Mouse (Mus musculus): ENCODE measurements around the gene Llgl2.

Llgl2 gene

GRCm38 (mm10) chr11:115881002-115881401 lies 57.2 kb downstream of the Llgl2 start:
- DNase-seq, result no peak

- no peak for DNase-seq
Measured at GRCm38 (mm10) chr11:115883251-115883650, 59.4 kb downstream of the Llgl2 start.

- DNase-seq, result no peak
Measured at GRCm38 (mm10) chr11:115884361-115884760, 60.5 kb downstream of the Llgl2 start.

GRCm38 (mm10) chr11:115885281-115885680 lies 61.4 kb downstream of the Llgl2 start:
- DNase-seq, result no peak

- no peak for DNase-seq
Measured at GRCm38 (mm10) chr11:115886446-115886845, 62.6 kb downstream of the Llgl2 start.

- no peak for DNase-seq
Measured at GRCm38 (mm10) chr11:115888020-115888419, 64.2 kb downstream of the Llgl2 start.

GRCm38 (mm10) chr11:115889159-115889558 lies 65.3 kb downstream of the Llgl2 start:
- no peak for DNase-seq

GRCm38 (mm10) chr11:115892213-115892612 lies 68.4 kb downstream of the Llgl2 start:
- no peak for DNase-seq

- DNase-seq, result no peak
Measured at GRCm38 (mm10) chr11:115893071-115893470, 69.2 kb downstream of the Llgl2 start.

- DNase-seq, result peak; percentile 36
Measured at GRCm38 (mm10) chr11:115894755-115895520, 71.1 kb downstream of the Llgl2 start.

GRCm38 (mm10) chr11:115898446-115898845 lies 74.6 kb downstream of the Llgl2 start:
- DNase-seq, result no peak

GRCm38 (mm10) chr11:115898886-115899285 lies 75.0 kb downstream of the Llgl2 start:
- peak; percentile 51 for DNase-seq

GRCm38 (mm10) chr11:115899486-115900266 lies 75.8 kb downstream of the Llgl2 start, which contains the start of gene Smim5:
Smim5 (plus strand) TSS chr11:115899966.
- peak; percentile 80 for DNase-seq

- DNase-seq, result no peak
Measured at GRCm38 (mm10) chr11:115900561-115901337, 76.9 kb downstream of the Llgl2 start.

- DNase-seq, result no peak
Measured at GRCm38 (mm10) chr11:115901338-115902161, 77.7 kb downstream of the Llgl2 start.

GRCm38 (mm10) chr11:115902177-115902576 lies 78.3 kb downstream of the Llgl2 start:
- DNase-seq, result no peak

- peak; percentile 80 for DNase-seq
Measured at GRCm38 (mm10) chr11:115902831-115903230, 79.0 kb downstream of the Llgl2 start.

- DNase-seq, result peak; percentile 73
Measured at GRCm38 (mm10) chr11:115903384-115904230, 79.8 kb downstream of the Llgl2 start.

- no peak for DNase-seq
Measured at GRCm38 (mm10) chr11:115904231-115904955, 80.5 kb downstream of the Llgl2 start.
